Mouse (Mus musculus) forebrain, embryonic 14.5 days (tissue): ENCODE measurements around the gene Gm15091. TPM values are rescaled to one million over a fixed set of nuclear protein-coding genes. Genes with fewer than 3 reads are reported as not detected.
"Not testable (repeated sequence)": the region's sequence is repeated elsewhere in the genome, so short reads cannot be mapped to it uniquely, and the experiment has no call there.

Experiments
- ATAC-seq: fragments of 200-750 bp; cut with Nextera tagmentation; 2 replicates; pipeline ENCODE4 v1.8.0; 2017; ENCODE audit warnings: mild to moderate bottlenecking, moderate library complexity
- DNase-seq: peaks from one replicate; pipeline ENCODE4 v3.0.0-alpha.2; 2015; ENCODE audit warnings: low spot score
- H3K27ac ChIP-seq: fragments of 300-500 bp; sonication (generic); 2 replicates; pipeline ENCODE4 v1.5.1; 2014; ENCODE audit warnings: low read depth, mild to moderate bottlenecking, control low read depth, low read length, moderate library complexity
- H3K27me3 ChIP-seq: fragments of 300-500 bp; sonication (generic); replicated peaks from 2 replicates; pipeline ENCODE4 v1.6.1; 2014; ENCODE audit warnings: low read length, control low read depth, mixed read lengths; ENCODE audit not compliant: control insufficient read depth, insufficient read depth
- H3K36me3 ChIP-seq: fragments of 300-500 bp; sonication (generic); 2 replicates; pipeline ENCODE4 v1.6.1; 2014; ENCODE audit warnings: low read length, control low read depth; ENCODE audit not compliant: control insufficient read depth, insufficient read depth
- H3K4me1 ChIP-seq: fragments of 300-500 bp; sonication (generic); 2 replicates; pipeline ENCODE4 v1.6.1; 2014; ENCODE audit warnings: antibody characterized with exemption, low read length, control low read depth; ENCODE audit not compliant: control insufficient read depth, insufficient read depth
- H3K4me2 ChIP-seq: fragments of 300-500 bp; sonication (generic); 2 replicates; pipeline ENCODE4 v1.6.1; 2014; ENCODE audit warnings: mild to moderate bottlenecking, control low read depth, low read length
- H3K4me3 ChIP-seq: fragments of 300-500 bp; sonication (generic); 2 replicates; pipeline ENCODE4 v1.5.1; 2014; ENCODE audit warnings: low read depth, low read length, control low read depth
- H3K9ac ChIP-seq: fragments of 300-500 bp; sonication (generic); 2 replicates; pipeline ENCODE4 v1.6.1; 2014; ENCODE audit warnings: mild to moderate bottlenecking, low read length, control low read depth, moderate library complexity
- H3K9me3 ChIP-seq: fragments of 300-500 bp; sonication (generic); replicated peaks from 2 replicates; pipeline ENCODE4 v1.6.1; 2016; ENCODE audit warnings: low read length, control low read depth, mixed read lengths; ENCODE audit not compliant: control insufficient read depth
- WGBS: fragments of 180-500 bp; shearing (Covaris S2); extraction: QIAGEN DNeasy Blood & Tissue Kit; methylation state at CpG from one replicate; pipeline ENCODE4 v1.1.7; 2014; 5-methylcytosine and 5-hydroxymethylcytosine counted together
- polyA plus RNA-seq: library from polyadenylated mRNA; unstranded; fragments of >200 nt; fragmentation: Nextera tagmentation; extraction: Ambion mirVana; gene quantifications from 2 replicates; pipeline ENCODE4 v1.2.1, GENCODE M21; 2014

The Gm15091 gene
- polyA plus RNA-seq = not detected in 2 replicates

GRCm38 (mm10) chrX:149941355-149941754, at the start of gene Gm15091:
Gm15091 (plus strand) TSS chrX:149941655.
- 75% methylated on average over 5 of the region's 6 CpGs for WGBS
- not testable (repeated sequence) for H3K27me3 ChIP-seq

More at GRCm38 (mm10) chrX:149941355-149941754, at the start of gene Gm15091:
- not testable (repeated sequence) for H3K4me1 ChIP-seq, H3K27ac ChIP-seq, H3K9ac ChIP-seq, H3K9me3 ChIP-seq, DNase-seq, H3K36me3 ChIP-seq, H3K4me3 ChIP-seq, ATAC-seq, H3K4me2 ChIP-seq

Other genes with a start within 250 kb of the Gm15091 start
- not detected in 2 replicates for gene Gm15097, start 157.2 kb upstream of the Gm15091 start, polyA plus RNA-seq